Mouse (Mus musculus): ENCODE measurements around the gene Sdf4. TPM values are rescaled to one million over a fixed set of nuclear protein-coding genes. Genes with fewer than 3 reads are reported as not detected.
A peak's percentile ranks its signal among the peaks of the same experiment; 100 is the strongest.

Sdf4 gene
- 118 and 125 TPM in 2 replicates for polyA plus RNA-seq (2015; fragmentation: Nextera tagmentation; extraction: Ambion mirVana)

DNA sequence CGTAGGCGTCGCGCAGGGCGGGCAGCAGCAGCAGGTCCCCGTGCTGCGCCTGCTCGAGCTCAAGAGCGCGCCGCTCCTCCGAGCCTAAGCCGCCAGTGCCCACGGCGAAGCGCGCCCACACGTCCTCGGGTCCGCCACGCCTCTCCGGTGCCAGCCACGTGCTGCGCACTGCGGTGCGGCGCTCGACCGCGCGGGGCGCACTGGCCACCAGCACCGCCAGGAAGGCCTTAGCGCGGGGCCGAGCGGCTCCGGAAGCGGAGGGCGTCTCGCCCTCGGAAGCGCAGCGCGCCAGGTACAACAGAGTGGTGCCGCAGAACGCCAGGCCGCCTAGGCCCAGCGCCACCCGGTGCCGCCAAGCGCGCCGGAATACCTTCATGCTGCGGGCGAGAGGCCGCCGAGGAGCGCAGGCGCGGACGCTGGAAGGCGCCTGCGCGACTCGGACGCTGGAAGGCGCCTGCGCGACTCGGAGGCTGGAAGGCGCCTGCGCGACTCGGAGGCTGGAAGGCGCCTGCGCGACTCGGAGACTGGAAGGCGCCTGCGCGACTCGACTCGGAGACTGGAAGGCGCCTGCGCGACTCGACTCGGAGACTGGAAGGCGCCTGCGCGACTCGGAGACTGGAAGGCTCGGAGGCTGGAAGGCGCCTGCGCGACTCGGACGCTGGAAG, at the start of gene Sdf4, which contains the start of gene B3galt6:
Gene Sdf4 (plus strand): TSS at position 632 of the 665 bp plus-strand sequence.
Gene B3galt6 (minus strand): TSS at position 409 of the 665 bp plus-strand sequence.
- Histone ChIP-seq H3K9ac (replicated peaks; ENCODE audit: low read depth, low read length) (peak within 1 kb of the TSS; percentile 81), H3K36me3 (ENCODE audit: control insufficient read depth, insufficient read depth) (no peaks in the 10 kb centered on the region), H3K4me3 (replicated peaks; ENCODE audit: low read length) (peak within 1 kb of the TSS; percentile 74), H3K9me3 (ENCODE audit: control insufficient read depth, low read length) (no peaks in the 10 kb centered on the region), H3K4me1 (replicated peaks; ENCODE audit: control insufficient read depth, insufficient read depth, low read length) (peaks cover 22% of the 10 kb centered on the region), H3K27me3 (replicated peaks; ENCODE audit: control insufficient read depth, insufficient read depth, low read length) (no peaks in the 10 kb centered on the region), H3K4me2 (ENCODE audit: low read length) (peak within 1 kb of the TSS; percentile 99), H3K27ac (ENCODE audit: low read length) (peak within 1 kb of the TSS; percentile 96)
- ATAC-seq, result peak; percentile 89
- under 1% methylated on average over 94 of the region's 99 CpGs for WGBS

DNA sequence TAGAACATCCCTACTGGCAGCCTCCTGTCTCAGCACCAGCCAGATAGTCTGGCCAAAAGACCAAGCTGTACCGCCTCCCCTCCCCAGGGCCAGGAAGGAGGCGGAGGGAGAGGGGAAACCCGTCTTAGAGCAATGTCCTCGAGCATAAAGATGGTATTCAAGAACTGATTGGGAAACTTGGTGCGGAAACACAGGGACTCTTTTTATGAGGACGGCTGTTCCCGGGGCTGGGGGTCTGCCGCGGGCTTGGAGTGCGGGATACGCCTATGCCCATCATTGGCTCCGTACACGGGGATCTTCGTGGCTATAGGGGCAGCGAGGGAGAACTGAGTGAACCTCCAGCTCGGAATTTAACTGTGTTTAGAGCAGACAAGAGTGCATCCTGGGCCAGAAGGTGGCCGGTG, 49.6 kb upstream of the Sdf4 start:
- Histone ChIP-seq H3K27ac (ENCODE audit: low read length) (peak overlapping the region; percentile 74), H3K4me2 (ENCODE audit: low read length) (peak overlapping the region; percentile 79), H3K9ac (replicated peaks; ENCODE audit: low read depth, low read length) (peak overlapping the region; percentile 87), H3K27me3 (replicated peaks; ENCODE audit: control insufficient read depth, insufficient read depth, low read length) (peaks cover 5% of the 10 kb centered on the region; the same call in 1 of the 2 replicates), H3K4me3 (replicated peaks; ENCODE audit: low read length) (peak overlapping the region; percentile 94), H3K9me3 (ENCODE audit: control insufficient read depth, low read length) (no peaks in the 10 kb centered on the region), H3K36me3 (ENCODE audit: control insufficient read depth, insufficient read depth) (peaks cover 4% of the 10 kb centered on the region; the same call in 1 of the 2 replicates), H3K4me1 (replicated peaks; ENCODE audit: control insufficient read depth, insufficient read depth, low read length) (peaks cover 23% of the 10 kb centered on the region)
- peak; percentile 47 for ATAC-seq
- WGBS, result under 1% methylated on average over 17 of the region's 17 CpGs

DNA sequence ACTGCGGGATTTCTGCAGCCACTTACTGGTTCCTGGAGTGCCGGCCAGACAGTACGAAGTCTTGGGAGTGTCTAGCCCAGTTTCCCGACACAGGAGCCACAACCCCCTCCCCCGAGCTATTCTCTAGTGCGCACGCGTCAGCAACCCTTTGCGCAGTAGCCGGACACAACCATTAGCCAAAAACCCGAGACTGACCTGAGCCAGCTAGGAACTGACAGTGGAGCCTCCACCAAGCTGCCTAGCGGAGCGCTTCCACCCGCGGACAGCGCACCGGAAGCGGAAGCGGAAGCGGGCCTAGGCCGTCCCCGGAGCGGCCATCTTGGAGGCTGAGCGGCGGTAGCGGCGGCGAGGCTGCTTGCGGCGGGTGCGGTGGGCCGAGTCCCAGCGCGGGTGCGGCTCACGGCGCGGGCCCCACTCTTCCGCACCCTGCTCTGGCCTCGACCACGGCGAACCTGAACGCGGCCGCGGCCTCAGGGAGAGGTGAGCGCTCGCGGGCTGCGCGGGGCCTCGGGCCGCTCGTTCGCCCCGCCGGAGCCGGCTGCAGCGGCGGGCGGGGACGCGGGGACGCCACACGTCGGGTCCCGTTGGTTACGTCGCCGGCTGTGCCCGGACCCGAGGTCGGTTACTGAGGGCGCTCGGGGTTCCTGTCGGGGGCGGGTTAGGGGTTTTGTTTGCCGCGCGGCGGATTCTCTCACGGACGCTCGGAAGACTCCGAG, 49.0 kb upstream of the Sdf4 start, which contains the start of gene Ube2j2:
Gene Ube2j2 (plus strand): TSS at position 298 of the 716 bp plus-strand sequence.
- H3K4me3 ChIP-seq (replicated peaks; ENCODE audit: low read length), result peak within 1 kb of the TSS; percentile 94
- peak within 1 kb of the TSS; percentile 98 for H3K4me2 ChIP-seq (ENCODE audit: low read length)
- peak; percentile 99 for ATAC-seq
- H3K9me3 ChIP-seq (ENCODE audit: control insufficient read depth, low read length), result no peaks in the 10 kb centered on the region
- peaks cover 23% of the 10 kb centered on the region for H3K4me1 ChIP-seq (replicated peaks; ENCODE audit: control insufficient read depth, insufficient read depth, low read length)
- peaks cover 3% of the 10 kb centered on the region; the same call in 1 of the 2 replicates for H3K27me3 ChIP-seq (replicated peaks; ENCODE audit: control insufficient read depth, insufficient read depth, low read length)
- peak within 1 kb of the TSS; percentile 74 for H3K27ac ChIP-seq (ENCODE audit: low read length)
- H3K9ac ChIP-seq (replicated peaks; ENCODE audit: low read depth, low read length), result peak within 1 kb of the TSS; percentile 87
- peaks cover 8% of the 10 kb centered on the region; the same call in 1 of the 2 replicates for H3K36me3 ChIP-seq (ENCODE audit: control insufficient read depth, insufficient read depth)
- under 1% methylated on average over 85 of the region's 85 CpGs for WGBS

DNA sequence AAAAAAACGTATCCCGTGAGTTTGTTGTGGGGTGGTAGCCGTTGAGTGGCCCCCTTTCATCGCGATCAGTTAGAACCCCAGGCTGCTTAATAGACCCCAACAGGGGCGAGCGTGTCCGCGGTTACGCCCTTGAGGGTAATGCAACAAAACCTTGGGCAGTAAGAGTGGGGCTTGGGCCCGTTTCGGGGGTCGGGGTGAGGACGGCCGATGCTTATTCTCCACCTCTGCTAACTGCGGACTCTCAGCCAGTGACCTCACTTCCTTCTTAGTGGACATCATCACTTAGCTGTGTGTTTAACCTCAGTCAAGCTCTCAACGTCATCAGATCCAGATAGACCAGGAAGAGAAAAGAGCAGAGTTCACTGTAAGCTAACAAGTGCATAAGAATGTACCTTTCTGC, 48.4 kb upstream of the Sdf4 start:
- Histone ChIP-seq H3K4me2 (ENCODE audit: low read length) (peak overlapping the region; percentile 98), H3K9ac (replicated peaks; ENCODE audit: low read depth, low read length) (peak overlapping the region; percentile 87), H3K4me3 (replicated peaks; ENCODE audit: low read length) (peak overlapping the region; percentile 94), H3K4me1 (replicated peaks; ENCODE audit: control insufficient read depth, insufficient read depth, low read length) (peaks cover 23% of the 10 kb centered on the region), H3K27ac (ENCODE audit: low read length) (no peak overlapping the region; the same call in 1 of the 2 replicates), H3K36me3 (ENCODE audit: control insufficient read depth, insufficient read depth) (peaks cover 12% of the 10 kb centered on the region), H3K27me3 (replicated peaks; ENCODE audit: control insufficient read depth, insufficient read depth, low read length) (peaks cover 3% of the 10 kb centered on the region; the same call in 1 of the 2 replicates), H3K9me3 (ENCODE audit: control insufficient read depth, low read length) (no peaks in the 10 kb centered on the region)
- peak; percentile 13; the same call in 1 of the 2 replicates for ATAC-seq
- WGBS, result under 1% methylated on average over 17 of the region's 17 CpGs

DNA sequence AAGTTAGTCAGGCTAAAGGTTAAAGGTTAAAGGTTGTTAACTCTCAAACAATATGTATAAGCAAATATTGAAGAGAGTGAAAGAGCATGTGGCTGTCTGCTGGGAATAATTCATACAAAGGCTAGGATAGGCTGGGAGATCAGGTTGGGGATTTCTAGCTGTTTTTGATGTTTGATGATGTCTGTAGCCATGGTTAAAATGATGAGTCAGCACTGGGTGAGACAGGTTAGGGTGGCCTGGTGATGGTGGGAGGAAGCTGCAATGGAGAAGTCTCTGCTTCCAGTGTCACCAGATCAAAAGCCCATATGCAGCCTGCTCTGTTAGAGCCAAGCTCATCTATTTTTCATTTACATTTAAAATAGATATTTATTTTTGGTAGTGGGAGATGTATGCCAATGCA, 45.6 kb upstream of the Sdf4 start:
- Histone ChIP-seq H3K9me3 (ENCODE audit: control insufficient read depth, low read length) (no peaks in the 10 kb centered on the region), H3K36me3 (ENCODE audit: control insufficient read depth, insufficient read depth) (peaks cover 31% of the 10 kb centered on the region), H3K4me3 (replicated peaks; ENCODE audit: low read length) (no peak overlapping the region)

DNA sequence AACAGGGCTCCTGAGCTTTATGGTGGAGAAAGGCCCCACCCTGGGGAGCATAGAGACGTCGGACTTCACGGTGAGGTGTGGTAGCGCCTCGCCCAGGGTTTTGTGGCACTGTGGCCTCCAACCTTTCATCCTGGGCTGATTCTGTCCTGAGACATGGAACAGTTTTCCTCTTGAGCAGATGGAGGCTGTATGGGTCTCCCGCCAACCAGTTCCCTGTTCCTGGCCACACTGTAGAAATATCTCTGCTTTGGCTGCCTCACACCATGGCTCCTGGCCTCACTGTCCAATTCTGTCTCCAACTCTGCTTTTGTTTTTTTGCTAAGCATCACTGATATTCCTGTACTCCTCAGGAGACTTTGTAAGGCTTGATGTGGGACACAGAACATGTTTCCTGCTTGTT, 37.2 kb upstream of the Sdf4 start:
- Histone ChIP-seq H3K27ac (ENCODE audit: low read length) (no peak overlapping the region), H3K4me2 (ENCODE audit: low read length) (no peak overlapping the region), H3K4me3 (replicated peaks; ENCODE audit: low read length) (no peak overlapping the region), H3K9ac (replicated peaks; ENCODE audit: low read depth, low read length) (no peak overlapping the region), H3K27me3 (replicated peaks; ENCODE audit: control insufficient read depth, insufficient read depth, low read length) (no peaks in the 10 kb centered on the region), H3K9me3 (ENCODE audit: control insufficient read depth, low read length) (no peaks in the 10 kb centered on the region), H3K4me1 (replicated peaks; ENCODE audit: control insufficient read depth, insufficient read depth, low read length) (no peaks in the 10 kb centered on the region), H3K36me3 (ENCODE audit: control insufficient read depth, insufficient read depth) (peaks cover 25% of the 10 kb centered on the region)
- 97% methylated on average over 6 of the region's 6 CpGs for WGBS
- no peak for ATAC-seq

More for the DNA sequence above, 45.6 kb upstream of the Sdf4 start:
- Histone ChIP-seq H3K27ac (ENCODE audit: low read length) (no peak overlapping the region), H3K4me2 (ENCODE audit: low read length) (no peak overlapping the region), H3K4me1 (replicated peaks; ENCODE audit: control insufficient read depth, insufficient read depth, low read length) (peaks cover 23% of the 10 kb centered on the region), H3K27me3 (replicated peaks; ENCODE audit: control insufficient read depth, insufficient read depth, low read length) (no peaks in the 10 kb centered on the region), H3K9ac (replicated peaks; ENCODE audit: low read depth, low read length) (no peak overlapping the region)
- no peak for ATAC-seq

DNA sequence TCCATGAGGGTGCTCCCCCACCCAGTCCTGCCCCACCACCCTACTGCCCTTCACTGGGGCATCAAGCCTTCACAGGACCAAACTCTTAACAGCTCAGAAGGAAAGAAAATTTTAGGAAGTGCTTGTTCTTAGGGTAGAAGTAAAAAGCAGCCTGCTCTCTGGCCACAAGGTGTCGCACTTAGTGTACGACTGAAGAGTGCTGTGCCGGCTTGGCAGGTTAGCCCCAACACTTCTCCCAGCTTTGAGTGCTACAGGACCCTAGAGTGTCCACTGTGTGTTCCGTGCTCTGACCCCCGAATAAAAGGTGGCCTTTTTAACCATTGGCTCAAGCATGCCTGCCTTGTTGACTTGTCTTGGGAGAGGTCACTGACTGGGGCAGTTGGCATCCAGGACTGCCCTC, 33.4 kb upstream of the Sdf4 start:
- 5% methylated on average over 5 of the region's 5 CpGs for whole genome bisulfite sequencing
- Histone ChIP-seq H3K9me3 (ENCODE audit: control insufficient read depth, low read length) (no peaks in the 10 kb centered on the region), H3K36me3 (ENCODE audit: control insufficient read depth, insufficient read depth) (peaks cover 13% of the 10 kb centered on the region), H3K27ac (ENCODE audit: low read length) (no peak overlapping the region), H3K27me3 (replicated peaks; ENCODE audit: control insufficient read depth, insufficient read depth, low read length) (no peaks in the 10 kb centered on the region), H3K4me1 (replicated peaks; ENCODE audit: control insufficient read depth, insufficient read depth, low read length) (peaks cover 14% of the 10 kb centered on the region), H3K9ac (replicated peaks; ENCODE audit: low read depth, low read length) (no peak overlapping the region), H3K4me3 (replicated peaks; ENCODE audit: low read length) (no peak overlapping the region), H3K4me2 (ENCODE audit: low read length) (no peak overlapping the region)
- peak; percentile 75; the same call in 1 of the 2 replicates for ATAC-seq

DNA sequence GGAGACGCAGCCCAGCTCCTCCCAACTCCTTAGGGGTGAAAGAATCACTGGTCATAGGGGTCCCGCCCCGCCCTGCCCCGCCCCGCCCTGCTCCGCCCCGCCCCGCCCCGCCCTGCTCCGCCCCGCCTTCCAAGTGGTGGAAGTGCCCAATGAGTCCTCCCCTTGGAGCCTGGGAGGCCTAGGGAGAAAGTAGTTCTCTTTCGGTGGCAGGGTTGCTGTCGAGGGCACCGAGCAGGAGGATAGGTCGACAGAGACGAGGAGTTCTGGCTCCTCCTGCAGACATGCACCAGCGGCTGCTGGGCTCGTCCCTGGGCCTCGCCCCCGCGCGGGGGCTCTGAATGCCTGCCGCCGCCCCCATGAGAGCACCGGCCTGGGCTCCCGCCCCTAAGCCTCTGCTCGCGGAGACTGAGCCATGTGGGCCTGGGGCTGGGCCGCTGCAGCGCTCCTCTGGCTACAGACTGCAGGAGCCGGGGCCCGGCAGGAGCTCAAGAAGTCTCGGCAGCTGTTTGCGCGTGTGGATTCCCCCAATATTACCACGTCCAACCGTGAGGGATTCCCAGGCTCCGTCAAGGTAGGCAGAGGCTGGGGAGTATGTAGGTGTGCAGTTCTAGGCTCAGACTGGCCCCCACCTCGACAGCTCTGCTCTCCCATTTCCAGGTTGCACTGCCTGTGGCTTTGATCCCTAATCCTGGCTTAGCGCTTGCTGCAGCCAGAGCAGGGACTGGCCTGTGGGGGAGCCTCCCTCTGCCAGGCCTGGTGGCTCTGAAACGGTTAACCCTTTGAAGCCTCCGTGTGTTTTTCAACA, 30.3 kb upstream of the Sdf4 start, which contains the start of gene C1qtnf12:
Gene C1qtnf12 (plus strand): TSS at position 152 of the 805 bp plus-strand sequence.
- WGBS, result under 1% methylated on average over 35 of the region's 42 CpGs
- no peak within 1 kb of the TSS; the same call in 1 of the 2 replicates for H3K27ac ChIP-seq (ENCODE audit: low read length)
- no peaks in the 10 kb centered on the region for H3K9me3 ChIP-seq (ENCODE audit: control insufficient read depth, low read length)
- peak within 1 kb of the TSS; percentile 65 for H3K4me2 ChIP-seq (ENCODE audit: low read length)
- peaks cover 7% of the 10 kb centered on the region for H3K36me3 ChIP-seq (ENCODE audit: control insufficient read depth, insufficient read depth)
- peak within 1 kb of the TSS; percentile 58 for H3K9ac ChIP-seq (replicated peaks; ENCODE audit: low read depth, low read length)
- ATAC-seq, result peak; percentile 61
- peak within 1 kb of the TSS; percentile 39 for H3K4me3 ChIP-seq (replicated peaks; ENCODE audit: low read length)
- H3K4me1 ChIP-seq (replicated peaks; ENCODE audit: control insufficient read depth, insufficient read depth, low read length), result peaks cover 14% of the 10 kb centered on the region
- H3K27me3 ChIP-seq (replicated peaks; ENCODE audit: control insufficient read depth, insufficient read depth, low read length), result no peaks in the 10 kb centered on the region

All from forebrain, embryonic 16.5 days (tissue).